ENCODE assay signal across 4 mouse cellular contexts in the genomic region with DNA sequence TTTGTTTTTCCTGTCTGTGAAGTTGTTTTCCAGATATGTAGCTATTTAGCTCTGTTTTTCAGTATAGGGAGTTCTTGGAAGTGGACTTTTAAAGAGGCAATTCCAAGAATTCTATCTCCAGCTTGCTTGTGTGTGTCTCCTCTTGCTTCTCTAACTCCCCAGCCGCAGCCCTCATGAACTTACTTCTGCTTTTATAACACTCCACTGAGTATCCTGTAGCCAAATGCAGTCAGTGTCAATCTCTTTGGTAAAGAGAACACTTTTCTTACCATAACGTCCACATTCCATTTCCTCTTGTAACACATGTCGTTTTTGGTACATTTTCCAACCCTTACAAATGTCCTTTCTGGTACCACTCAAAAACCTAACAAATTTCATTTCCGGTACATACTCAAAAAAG. TPM values are rescaled to one million over a fixed set of nuclear protein-coding genes. Genes with fewer than 3 reads are reported as not detected.
ATAC-seq lines count a peak whose summit lies in the region.

No protein-coding gene starts in this region.

- peak; percentile 76 for ATAC-seq in common myeloid progenitor, adult 5-6 weeks (replicated peaks; ENCODE audit: low read depth, poor library complexity, severe bottlenecking)
- ATAC-seq in hematopoietic stem cell, adult 5-6 weeks (replicated peaks in 1 of 2; ENCODE audit: insufficient read depth in 1 of 2, low FRiP score in 2 of 2, low TSS enrichment in 1 of 2, low read depth in 1 of 2, poor library complexity in 2 of 2, severe bottlenecking in 2 of 2), result peak; percentile 75 to 83
- peak; percentile 61 for ATAC-seq in megakaryocyte, adult 5-6 weeks (ENCODE audit: poor library complexity, severe bottlenecking)
- ATAC-seq in monocyte, adult 5-6 weeks (replicated peaks; ENCODE audit: insufficient number of reproducible peaks, low FRiP score, low TSS enrichment, poor library complexity, severe bottlenecking), result peak; percentile 47; the same call in 1 of the 2 replicates

RNA-seq across cellular contexts. Expression of a gene that starts 14.0 kb away (rescaled TPM):
- 0.68 and 1.0 TPM in 2 replicates for total RNA-seq in common myeloid progenitor, adult 5-6 weeks (2017)
- total RNA-seq in hematopoietic stem cell, adult 5-6 weeks (2017), result 3.0 TPM in 1 of 2 replicates, not detected in the other
- total RNA-seq in megakaryocyte, adult 5-6 weeks (2015), result 0.13 and 2.4 TPM in 2 replicates
- total RNA-seq in megakaryocyte, adult 5-6 weeks (2017), result 0.08 and 0.51 TPM in 2 replicates
- 0.64 to 1.1 TPM in 2 of 3 replicates, not detected in the other for total RNA-seq in monocyte, adult 5-6 weeks (2017)

Comparison
In these comparisons a context has a peak if more than half of its experiments do, and no peak if none do; other contexts are left out.
1. Peak in every context shown above with its lines: ATAC-seq.